Mouse (Mus musculus) lung, adult 2 months (tissue): ENCODE data around the gene Crcp. TPM values are rescaled to one million over a fixed set of nuclear protein-coding genes. Genes with fewer than 3 reads are reported as not detected.

ENCODE experiments used
- DNase-seq: peaks from one replicate; pipeline ENCODE4 v3.0.0; 2022
- H3K4me1 ChIP-seq: fragments of 200-500 bp; 2 replicates; pipeline ENCODE4 v1.6.1; 2011; ENCODE audit warnings: low read length; ENCODE audit not compliant: control insufficient read depth, insufficient read depth
- H3K4me3 ChIP-seq: fragments of 200-500 bp; replicated peaks from 2 replicates; pipeline ENCODE3; 2011; ENCODE audit warnings: low read depth, mild to moderate bottlenecking, control low read depth, low read length; ENCODE audit errors: extremely low read depth
- CTCF ChIP-seq: fragments of 200-500 bp; IDR thresholded peaks from 2 replicates; pipeline ENCODE4 v1.5.1; 2011; ENCODE audit warnings: mild to moderate bottlenecking, low read length, control low read depth; ENCODE audit not compliant: insufficient read depth
- POLR2A ChIP-seq: fragments of 200-500 bp; IDR thresholded peaks from 2 replicates; pipeline ENCODE4 v1.6.1; 2011; ENCODE audit warnings: low read depth, mild to moderate bottlenecking, control low read depth, low read length, borderline replicate concordance; ENCODE audit errors: extremely low read depth
- WGBS: fragments of 180-500 bp; shearing (Covaris S2); methylation state at CpG from one replicate; pipeline ENCODE4 v1.1.7; 2018; 5-methylcytosine and 5-hydroxymethylcytosine counted together
- polyA plus RNA-seq: library from polyadenylated mRNA; depleted of rRNA; stranded (reverse); fragments of >200 nt; gene quantifications from 2 replicates; pipeline ENCODE4 v1.2.3, GENCODE M21; 2012

Crcp gene
- polyA plus RNA-seq, 1 experiment = 12.9 TPM

GRCm38 (mm10) chr5:130050416-130050815 is 21.3 kb downstream of the Crcp start:
- no peak for DNase-seq
- H3K4me1 ChIP-seq = no peaks in the 10 kb centered on the region
- WGBS = 80% methylated on average over 6 of the region's 6 CpGs
- no peak for TF ChIP-seq CTCF
- no peak overlapping the region for H3K4me3 ChIP-seq

GRCm38 (mm10) chr5:130051073-130051860 is 22.2 kb downstream of the Crcp start:
- no peak for TF ChIP-seq CTCF
- no peak for TF ChIP-seq POLR2A
- no peak for DNase-seq
- H3K4me3 ChIP-seq = no peak overlapping the region
- WGBS = 92% methylated on average over 15 of the region's 15 CpGs
- H3K4me1 ChIP-seq = no peaks in the 10 kb centered on the region

- DNase-seq = no peak
- 71% methylated on average over 5 of the region's 5 CpGs for WGBS
- H3K4me3 ChIP-seq = no peak overlapping the region
- no peak for TF ChIP-seq CTCF
- no peak for TF ChIP-seq POLR2A
- no peaks in the 10 kb centered on the region for H3K4me1 ChIP-seq
Observed at GRCm38 (mm10) chr5:130052510-130052909, 23.4 kb downstream of the Crcp start.

- Histone ChIP-seq H3K4me3 (no peak overlapping the region), H3K4me1 (no peaks in the 10 kb centered on the region)
- DNase-seq = no peak
- TF ChIP-seq POLR2A (no peak), CTCF (no peak)
- WGBS = 87% methylated on average over 6 of the region's 6 CpGs
Observed at GRCm38 (mm10) chr5:130052955-130053354, 23.9 kb downstream of the Crcp start.

- TF ChIP-seq CTCF (no peak), POLR2A (no peak)
- H3K4me3 ChIP-seq = no peak overlapping the region
- H3K4me1 ChIP-seq = no peaks in the 10 kb centered on the region
- no peak for DNase-seq
- WGBS = 96% methylated on average over 4 of the region's 4 CpGs
Observed at GRCm38 (mm10) chr5:130055688-130056087, 26.6 kb downstream of the Crcp start.

- no peak for DNase-seq
- Histone ChIP-seq H3K4me1 (no peaks in the 10 kb centered on the region), H3K4me3 (no peak overlapping the region)
- no peak for TF ChIP-seq POLR2A
- WGBS = 95% methylated on average over 2 of the region's 2 CpGs
Observed at GRCm38 (mm10) chr5:130056303-130056702, 27.2 kb downstream of the Crcp start.

- Histone ChIP-seq H3K4me1 (peaks cover 3% of the 10 kb centered on the region; the same call in 1 of the 2 replicates), H3K4me3 (no peak overlapping the region)
- DNase-seq = no peak
- no peak for TF ChIP-seq POLR2A
- no peak for TF ChIP-seq CTCF
- WGBS = 55% methylated on average over 12 of the region's 12 CpGs
Observed at GRCm38 (mm10) chr5:130059413-130060328, 30.6 kb downstream of the Crcp start.

- no peak for DNase-seq
- WGBS = 80% methylated on average over 4 of the region's 4 CpGs
- Histone ChIP-seq H3K4me3 (no peak overlapping the region), H3K4me1 (peaks cover 3% of the 10 kb centered on the region; the same call in 1 of the 2 replicates)
- no peak for TF ChIP-seq POLR2A
- no peak for TF ChIP-seq CTCF
Observed at GRCm38 (mm10) chr5:130060329-130060665, 31.2 kb downstream of the Crcp start.

GRCm38 (mm10) chr5:130062096-130062495 is 33.0 kb downstream of the Crcp start:
- no peak for DNase-seq
- H3K4me3 ChIP-seq = no peak overlapping the region
- H3K4me1 ChIP-seq = peaks cover 3% of the 10 kb centered on the region; the same call in 1 of the 2 replicates
- TF ChIP-seq POLR2A = no peak
- no peak for TF ChIP-seq CTCF
- 38% methylated on average over 2 of the region's 2 CpGs for WGBS
